Mouse (Mus musculus) midbrain, embryonic 16.5 days (tissue): ENCODE measurements around the gene Pkd1. TPM values are rescaled to one million over a fixed set of nuclear protein-coding genes. Genes with fewer than 3 reads are reported as not detected.

ENCODE experiments used
- ATAC-seq: fragments of 200-750 bp; cut with Nextera tagmentation; 2 replicates; pipeline ENCODE4 v1.8.0; 2017; ENCODE audit warnings: moderate TSS enrichment
- H3K27ac ChIP-seq: fragments of 300-500 bp; sonication (generic); 2 replicates; pipeline ENCODE4 v1.5.1; 2014; ENCODE audit warnings: mild to moderate bottlenecking, low read length, mixed read lengths
- H3K27me3 ChIP-seq: fragments of 300-500 bp; sonication (generic); 2 replicates; pipeline ENCODE4 v1.6.1; 2014; ENCODE audit warnings: low read depth, low read length, mixed read lengths; ENCODE audit not compliant: control insufficient read depth, insufficient read depth
- H3K36me3 ChIP-seq: fragments of 300-500 bp; sonication (generic); 2 replicates; pipeline ENCODE4 v1.6.1; 2014; ENCODE audit warnings: mild to moderate bottlenecking, low read length, moderate library complexity, mixed read lengths; ENCODE audit not compliant: control insufficient read depth, insufficient read depth
- H3K4me1 ChIP-seq: fragments of 300-500 bp; sonication (generic); 2 replicates; pipeline ENCODE4 v1.6.1; 2014; ENCODE audit warnings: mild to moderate bottlenecking, low read length, mixed read lengths; ENCODE audit not compliant: control insufficient read depth, insufficient read depth
- H3K4me2 ChIP-seq: fragments of 300-500 bp; sonication (generic); 2 replicates; pipeline ENCODE4 v1.6.1; 2014; ENCODE audit warnings: mild to moderate bottlenecking, low read length, mixed read lengths
- H3K4me3 ChIP-seq: fragments of 300-500 bp; sonication (generic); 2 replicates; pipeline ENCODE4 v1.5.1; 2014; ENCODE audit warnings: low read depth, mild to moderate bottlenecking, low read length, moderate library complexity, mixed read lengths
- H3K9ac ChIP-seq: fragments of 300-500 bp; sonication (generic); 2 replicates; pipeline ENCODE4 v1.6.1; 2014; ENCODE audit warnings: low read depth, low read length, mixed read lengths
- H3K9me3 ChIP-seq: fragments of 300-500 bp; sonication (generic); replicated peaks from 2 replicates; pipeline ENCODE4 v1.6.1; 2014; ENCODE audit warnings: mild to moderate bottlenecking, low read length, mixed read lengths; ENCODE audit not compliant: control insufficient read depth, poor library complexity, severe bottlenecking
- WGBS: fragments of 180-500 bp; shearing (Covaris S2); extraction: QIAGEN DNeasy Blood & Tissue Kit; methylation state at CpG from one replicate; pipeline ENCODE4 v1.1.7; 2014; 5-methylcytosine and 5-hydroxymethylcytosine counted together
- polyA plus RNA-seq: library from polyadenylated mRNA; unstranded; fragments of >200 nt; fragmentation: Nextera tagmentation; extraction: Ambion mirVana; gene quantifications from 2 replicates; pipeline ENCODE4 v1.2.1, GENCODE M21; 2015

Gene Pkd1
- polyA plus RNA-seq, result 20.1 and 22.4 TPM in 2 replicates

GRCm38 (mm10) chr17:24549618-24550415 lies at the start of gene Pkd1:
Gene Pkd1, plus strand, starts transcription at chr17:24549834.
- Histone ChIP-seq H3K36me3 (no peaks in the 10 kb centered on the region), H3K9me3 (no peaks in the 10 kb centered on the region), H3K27me3 (no peaks in the 10 kb centered on the region), H3K27ac (peak within 1 kb of the TSS; percentile 89), H3K9ac (peak within 1 kb of the TSS; percentile 95), H3K4me2 (peak within 1 kb of the TSS; percentile 91), H3K4me3 (peak within 1 kb of the TSS; percentile 73), H3K4me1 (peaks cover 26% of the 10 kb centered on the region)
- ATAC-seq, result peak; percentile 94
- under 1% methylated on average over 52 of the region's 72 CpGs for WGBS

DNA sequence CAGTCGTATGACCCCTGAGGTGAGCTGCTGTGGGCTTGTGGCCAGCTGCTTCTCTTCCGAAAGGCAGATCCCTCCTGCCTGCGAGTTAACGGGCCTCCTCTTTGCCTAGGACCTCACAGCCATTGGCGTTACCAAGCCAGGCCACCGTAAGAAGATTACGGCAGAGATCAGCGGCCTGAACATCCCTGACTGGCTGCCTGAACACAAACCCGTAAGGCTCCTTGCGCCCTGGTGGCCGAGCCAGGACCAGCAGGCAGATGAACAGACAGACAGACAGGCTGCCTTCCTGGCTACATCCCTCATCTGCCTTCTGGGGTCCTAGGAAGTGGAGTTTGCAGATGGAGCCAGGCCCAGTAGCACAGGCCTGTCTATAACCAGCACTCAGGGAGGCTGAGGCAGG lies 47.4 kb upstream of the Pkd1 start:
- H3K9me3 ChIP-seq, result no peaks in the 10 kb centered on the region
- H3K9ac ChIP-seq, result no peak overlapping the region
- no peaks in the 10 kb centered on the region for H3K27me3 ChIP-seq
- no peak overlapping the region for H3K27ac ChIP-seq
- WGBS, result 23% methylated on average over 11 of the region's 11 CpGs
- H3K4me3 ChIP-seq, result no peak overlapping the region
- H3K36me3 ChIP-seq, result peaks cover 60% of the 10 kb centered on the region
- H3K4me1 ChIP-seq, result no peaks in the 10 kb centered on the region; the same call in 1 of the 2 replicates
- ATAC-seq, result no peak
- no peak overlapping the region for H3K4me2 ChIP-seq

DNA sequence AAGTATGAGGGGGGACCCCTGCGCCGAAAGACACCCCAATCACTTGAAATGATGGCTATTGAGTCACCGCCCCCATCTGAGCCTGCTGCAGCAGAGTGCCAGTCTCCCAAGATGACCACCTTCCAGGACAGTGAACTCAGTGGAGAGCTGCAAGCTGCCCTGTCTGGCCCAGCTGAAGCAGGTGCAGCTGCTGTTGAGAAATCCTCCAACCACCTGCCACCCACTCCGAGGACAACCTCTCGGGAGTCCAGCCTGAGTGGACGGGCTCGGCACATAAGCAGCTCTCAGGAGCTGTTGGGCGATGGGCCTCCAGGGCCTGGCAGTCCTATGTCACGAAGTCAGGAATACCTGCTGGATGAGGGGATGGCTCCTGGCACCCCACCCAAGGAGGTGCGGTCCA lies 45.5 kb upstream of the Pkd1 start:
- no peak overlapping the region for H3K4me2 ChIP-seq
- no peak overlapping the region for H3K9ac ChIP-seq
- no peaks in the 10 kb centered on the region for H3K9me3 ChIP-seq
- no peak overlapping the region for H3K4me3 ChIP-seq
- no peaks in the 10 kb centered on the region; the same call in 1 of the 2 replicates for H3K4me1 ChIP-seq
- 92% methylated on average over 10 of the region's 10 CpGs for WGBS
- H3K36me3 ChIP-seq, result peaks cover 63% of the 10 kb centered on the region
- no peak for ATAC-seq
- H3K27me3 ChIP-seq, result no peaks in the 10 kb centered on the region
- no peak overlapping the region for H3K27ac ChIP-seq

DNA sequence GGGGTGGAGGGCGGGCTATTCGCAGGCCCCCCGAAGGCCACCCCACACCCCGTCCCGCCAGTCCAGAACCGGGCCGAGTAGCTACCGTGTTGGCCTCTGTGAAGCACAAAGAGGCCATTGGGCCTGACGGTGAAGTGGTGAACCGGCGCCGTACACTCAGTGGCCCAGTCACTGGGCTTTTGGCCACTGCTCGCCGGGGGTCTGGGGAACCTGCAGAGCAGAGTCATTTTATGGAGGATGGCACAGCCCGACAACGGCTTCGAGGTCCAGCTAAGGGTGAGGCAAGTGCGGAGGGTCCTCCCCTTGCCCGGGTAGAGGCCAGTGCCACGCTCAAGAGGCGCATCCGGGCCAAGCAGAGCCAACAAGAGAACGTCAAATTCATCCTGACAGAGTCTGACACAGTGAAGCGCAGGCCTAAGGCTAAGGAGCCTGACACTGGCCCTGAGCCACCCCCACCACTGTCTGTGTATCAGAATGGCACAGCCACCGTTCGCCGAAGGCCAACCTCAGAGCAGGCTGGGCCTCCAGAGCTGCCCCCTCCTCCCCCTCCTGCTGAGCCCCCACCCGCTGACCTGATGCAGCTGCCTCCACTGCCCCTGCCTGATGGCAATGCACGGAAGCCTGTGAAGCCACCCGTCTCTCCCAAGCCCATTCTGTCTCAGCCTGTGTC lies 44.2 kb upstream of the Pkd1 start:
- Histone ChIP-seq H3K27ac (no peak overlapping the region), H3K4me2 (no peak overlapping the region), H3K9ac (0 out of 2 replicates have a peak overlapping the region, but pooled peaks have one; percentile 6), H3K27me3 (no peaks in the 10 kb centered on the region), H3K4me3 (no peak overlapping the region), H3K4me1 (no peaks in the 10 kb centered on the region; the same call in 1 of the 2 replicates), H3K36me3 (peaks cover 68% of the 10 kb centered on the region), H3K9me3 (no peaks in the 10 kb centered on the region)
- no peak for ATAC-seq
- 88% methylated on average over 30 of the region's 30 CpGs for WGBS

DNA sequence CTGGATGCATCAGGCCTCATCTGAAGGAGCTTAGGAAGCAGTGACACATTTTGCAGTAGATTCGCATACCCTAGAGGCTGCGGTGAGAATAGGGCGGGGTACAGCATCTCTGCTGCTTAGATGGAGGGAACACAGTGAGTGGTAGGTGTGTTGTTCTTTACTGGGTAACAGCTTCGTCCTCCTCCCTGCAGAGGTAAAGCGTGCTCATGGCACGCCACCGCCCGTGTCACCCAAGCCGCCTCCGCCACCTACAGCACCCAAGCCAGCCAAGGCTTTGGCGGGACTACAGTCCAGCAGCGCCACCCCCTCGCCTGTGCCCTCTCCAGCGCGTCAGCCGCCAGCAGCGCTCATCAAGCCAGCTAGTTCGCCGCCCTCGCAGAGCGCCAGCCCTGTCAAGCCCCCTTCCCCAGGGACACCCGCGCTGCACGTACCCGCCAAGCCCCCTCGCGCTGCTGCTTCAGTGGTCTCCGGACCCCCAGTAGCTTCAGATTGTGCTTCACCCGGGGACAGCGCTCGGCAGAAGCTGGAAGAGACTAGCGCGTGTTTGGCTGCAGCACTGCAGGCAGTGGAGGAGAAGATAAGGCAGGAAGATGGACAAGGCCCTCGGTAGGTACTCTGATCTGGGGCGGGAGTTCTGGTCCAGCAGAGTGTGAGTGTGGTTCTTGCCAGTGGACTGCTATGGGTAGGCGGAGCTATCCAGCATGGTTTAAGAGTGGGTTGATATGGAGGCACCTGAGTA lies 43.1 kb upstream of the Pkd1 start:
- Histone ChIP-seq H3K4me3 (no peak overlapping the region), H3K27ac (peak overlapping the region; percentile 38), H3K4me1 (no peaks in the 10 kb centered on the region; the same call in 1 of the 2 replicates), H3K36me3 (peaks cover 71% of the 10 kb centered on the region), H3K9me3 (no peaks in the 10 kb centered on the region), H3K9ac (0 out of 2 replicates have a peak overlapping the region, but pooled peaks have one; percentile 25), H3K27me3 (no peaks in the 10 kb centered on the region), H3K4me2 (no peak overlapping the region)
- peak; percentile 16 for ATAC-seq
- WGBS, result 24% methylated on average over 35 of the region's 36 CpGs

- no peak overlapping the region for H3K4me3 ChIP-seq
- no peaks in the 10 kb centered on the region; the same call in 1 of the 2 replicates for H3K4me1 ChIP-seq
- no peak overlapping the region for H3K9ac ChIP-seq
- no peak for ATAC-seq
- H3K4me2 ChIP-seq, result no peak overlapping the region
- no peaks in the 10 kb centered on the region for H3K9me3 ChIP-seq
- H3K27ac ChIP-seq, result no peak overlapping the region
- H3K36me3 ChIP-seq, result peaks cover 70% of the 10 kb centered on the region
- H3K27me3 ChIP-seq, result no peaks in the 10 kb centered on the region
- 50% methylated on average over 19 of the region's 19 CpGs for WGBS
These were observed 42.4 kb upstream of the Pkd1 start for GRCm38 (mm10) chr17:24507129-24507664.

DNA sequence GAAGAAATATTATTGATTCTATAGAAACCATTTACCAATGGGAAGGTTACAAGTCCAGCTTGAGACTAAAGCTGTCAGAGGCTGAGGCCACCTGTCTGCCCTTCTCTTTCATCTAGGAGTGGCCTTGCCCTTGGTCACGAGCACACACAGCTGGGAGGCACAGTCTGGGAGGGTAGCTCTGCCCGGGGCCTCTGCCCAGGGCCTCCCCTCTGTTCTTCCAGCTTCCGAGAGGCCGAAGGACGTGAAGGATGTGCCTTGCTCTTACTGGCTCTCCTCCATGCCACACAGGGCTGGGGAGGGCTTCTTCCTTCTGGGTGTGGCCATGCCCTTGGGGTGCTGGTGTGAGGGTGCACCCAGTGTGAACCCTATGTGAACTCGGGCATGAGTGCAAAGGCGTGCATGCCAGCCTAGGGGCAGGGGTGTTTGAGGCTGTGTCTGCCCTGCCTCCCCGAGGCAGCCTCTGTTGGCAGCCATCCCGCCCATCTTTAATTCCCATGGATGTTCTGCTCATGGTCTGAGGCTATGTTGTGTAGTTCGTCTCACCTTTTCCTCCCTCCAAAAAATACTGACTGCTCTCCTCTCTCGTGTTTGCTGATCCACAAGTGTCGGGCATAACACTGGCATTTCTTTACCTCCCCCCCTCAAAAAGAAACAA lies 41.7 kb upstream of the Pkd1 start:
- H3K9me3 ChIP-seq, result no peaks in the 10 kb centered on the region
- ATAC-seq, result no peak
- no peaks in the 10 kb centered on the region; the same call in 1 of the 2 replicates for H3K4me1 ChIP-seq
- no peak overlapping the region for H3K4me2 ChIP-seq
- no peak overlapping the region for H3K27ac ChIP-seq
- 83% methylated on average over 12 of the region's 12 CpGs for WGBS
- H3K27me3 ChIP-seq, result no peaks in the 10 kb centered on the region
- H3K36me3 ChIP-seq, result peaks cover 66% of the 10 kb centered on the region
- H3K4me3 ChIP-seq, result no peak overlapping the region
- H3K9ac ChIP-seq, result no peak overlapping the region

- no peaks in the 10 kb centered on the region for H3K27me3 ChIP-seq
- H3K36me3 ChIP-seq, result peaks cover 49% of the 10 kb centered on the region
- H3K4me2 ChIP-seq, result no peak overlapping the region
- WGBS, result 51% methylated on average over 5 of the region's 5 CpGs
- ATAC-seq, result peak; percentile 58; the same call in 1 of the 2 replicates
- H3K9me3 ChIP-seq, result no peaks in the 10 kb centered on the region
- no peak overlapping the region for H3K27ac ChIP-seq
- H3K9ac ChIP-seq, result no peak overlapping the region
- no peaks in the 10 kb centered on the region for H3K4me1 ChIP-seq
- H3K4me3 ChIP-seq, result no peak overlapping the region
These were observed 36.0 kb upstream of the Pkd1 start for GRCm38 (mm10) chr17:24513609-24514008.
